Mouse (Mus musculus): Measurements from ENCODE around the gene Tle3. TPM values are rescaled to one million over a fixed set of nuclear protein-coding genes. Genes with fewer than 3 reads are reported as not detected.

Tle3 gene
- total RNA-seq, 2 experiments from 2014 or later, result 16.8 to 16.9 TPM

DNA sequence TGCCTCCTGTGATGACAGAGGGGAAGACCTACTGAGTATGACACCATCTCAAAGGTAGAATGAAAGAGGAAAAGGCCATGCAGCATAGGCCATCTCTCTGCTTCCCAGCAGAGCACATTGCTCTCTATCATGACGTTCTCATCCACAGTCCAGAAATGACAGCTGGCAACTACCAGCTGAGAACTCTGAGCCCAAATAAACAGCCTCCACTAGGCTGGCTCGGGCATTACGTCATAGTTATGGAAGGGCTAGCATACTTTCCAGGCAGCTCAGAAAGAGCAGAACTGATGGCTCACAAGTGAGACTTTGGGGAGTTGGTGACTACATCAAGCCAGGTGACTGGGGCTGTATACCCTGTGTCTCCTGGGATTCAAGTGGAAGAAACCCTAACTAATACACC is 49.5 kb downstream of the Tle3 start:
- intact Hi-C loops (cut with DNase I), result no loop called here
- no peak for DNase-seq

DNA sequence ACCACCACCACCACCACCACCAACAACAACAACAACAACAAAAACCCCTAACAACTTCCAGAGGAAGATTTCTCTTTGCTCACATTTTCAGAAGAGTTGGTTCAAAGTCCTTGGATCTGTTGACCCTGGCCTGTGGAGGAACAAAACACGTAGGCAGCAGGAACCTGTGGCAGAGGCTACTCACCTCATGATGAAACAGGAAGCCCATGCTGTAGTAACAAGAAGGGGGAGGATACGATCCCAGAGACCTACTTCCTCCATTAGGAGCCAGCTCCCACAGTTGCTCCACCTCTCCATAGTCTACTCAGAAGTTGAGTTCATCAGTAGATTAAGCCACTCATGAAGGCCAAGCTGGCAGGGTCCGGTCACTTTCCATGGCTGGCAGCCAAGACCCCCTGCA is 52.1 kb downstream of the Tle3 start:
- DNase-seq, result no peak
- intact Hi-C loops (cut with DNase I), result no loop called here

DNA sequence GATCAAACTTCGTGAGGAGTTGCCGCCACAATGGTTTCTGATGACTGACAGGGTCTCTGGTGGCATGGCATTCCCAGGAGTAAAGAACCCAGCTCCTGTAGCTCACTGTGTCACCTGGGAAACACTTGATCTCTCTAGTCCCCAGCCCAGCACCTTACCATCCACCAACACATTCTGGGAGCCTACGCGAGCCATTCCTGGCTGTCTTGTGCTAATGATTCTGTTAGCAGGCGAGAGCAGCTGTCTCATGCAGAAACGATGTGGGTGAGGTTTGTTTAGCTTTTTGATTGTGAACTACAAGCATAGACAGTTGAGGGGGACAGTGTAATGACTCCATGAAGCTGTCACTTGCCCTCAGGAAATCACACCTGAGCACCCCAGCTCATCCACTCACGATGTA is 54.3 kb downstream of the Tle3 start:
- intact Hi-C loops (cut with DNase I), result no loop called here

DNA sequence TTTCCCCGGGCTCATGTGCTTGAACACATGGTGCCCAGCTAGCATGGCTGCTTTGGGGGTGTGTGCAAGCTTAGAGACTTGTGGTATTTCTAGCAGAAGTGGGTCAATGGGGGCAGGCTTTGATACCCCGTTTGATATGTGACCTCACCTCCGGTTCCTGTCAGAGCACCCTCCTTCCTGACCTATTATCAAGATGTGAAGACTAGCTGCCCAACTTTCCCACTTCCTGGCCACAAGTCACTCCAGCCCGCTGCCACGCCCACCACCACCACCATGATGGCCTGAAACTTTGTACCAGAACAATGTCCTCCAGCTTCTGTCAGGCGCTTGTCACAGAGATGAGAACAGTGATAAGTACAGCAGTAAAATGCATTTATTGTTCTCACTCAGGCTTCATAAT is 54.9 kb downstream of the Tle3 start:
- DNase-seq, result no peak
- intact Hi-C loops (cut with DNase I), result no loop called here

More for the DNA sequence above, 54.3 kb downstream of the Tle3 start:
- DNase-seq, result no peak

GRCm38 (mm10) chr9:61427901-61428300 is 55.7 kb downstream of the Tle3 start:
- intact Hi-C loops (cut with DNase I), result no loop called here
- peak in 1 of 2 experiments; percentile 23 for DNase-seq

- intact Hi-C loops (cut with DNase I), result no loop called here
- no peak for DNase-seq
These were observed 59.7 kb downstream of the Tle3 start for GRCm38 (mm10) chr9:61431830-61432229.

- intact Hi-C loops (cut with DNase I), result no loop called here
- no peak for DNase-seq
These were observed 61.0 kb downstream of the Tle3 start for GRCm38 (mm10) chr9:61433206-61433605.

- no peak for DNase-seq
- intact Hi-C loops (cut with DNase I), result no loop called here
These were observed 61.9 kb downstream of the Tle3 start for GRCm38 (mm10) chr9:61434062-61434461.

GRCm38 (mm10) chr9:61435191-61435989 is 63.2 kb downstream of the Tle3 start:
- intact Hi-C loops (cut with DNase I), result no loop called here
- peak; percentile 43 to 48 for DNase-seq

- intact Hi-C loops (cut with DNase I), result no loop called here
- no peak for DNase-seq
These were observed 63.9 kb downstream of the Tle3 start for GRCm38 (mm10) chr9:61436104-61436503.

DNA sequence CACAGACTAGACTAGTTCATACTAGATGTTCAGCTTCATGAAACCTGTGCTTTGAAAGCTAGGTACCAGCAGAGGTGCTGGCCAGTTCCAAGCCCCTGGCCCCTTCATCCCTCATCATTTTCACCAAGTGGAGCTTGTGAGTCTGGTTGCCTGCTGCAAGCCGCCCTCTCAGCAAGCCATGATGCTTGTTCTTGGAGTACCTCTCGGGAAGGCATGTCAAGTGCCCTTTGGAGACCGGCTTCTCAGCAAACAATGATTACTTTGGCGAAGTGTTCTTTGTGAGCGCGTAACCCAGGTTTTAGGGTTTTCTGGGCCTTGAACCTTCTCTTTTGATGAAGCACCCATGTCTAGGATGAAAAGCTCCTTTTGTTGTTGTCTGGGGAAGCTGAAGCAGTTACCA is 64.6 kb downstream of the Tle3 start:
- DNase-seq, result no peak
- intact Hi-C loops (cut with DNase I), result no loop called here

GRCm38 (mm10) chr9:61439092-61439491 is 66.9 kb downstream of the Tle3 start:
- intact Hi-C loops (cut with DNase I), result no loop called here
- no peak for DNase-seq

- DNase-seq, result no peak
These were observed 67.8 kb downstream of the Tle3 start for GRCm38 (mm10) chr9:61439979-61440378.

DNA sequence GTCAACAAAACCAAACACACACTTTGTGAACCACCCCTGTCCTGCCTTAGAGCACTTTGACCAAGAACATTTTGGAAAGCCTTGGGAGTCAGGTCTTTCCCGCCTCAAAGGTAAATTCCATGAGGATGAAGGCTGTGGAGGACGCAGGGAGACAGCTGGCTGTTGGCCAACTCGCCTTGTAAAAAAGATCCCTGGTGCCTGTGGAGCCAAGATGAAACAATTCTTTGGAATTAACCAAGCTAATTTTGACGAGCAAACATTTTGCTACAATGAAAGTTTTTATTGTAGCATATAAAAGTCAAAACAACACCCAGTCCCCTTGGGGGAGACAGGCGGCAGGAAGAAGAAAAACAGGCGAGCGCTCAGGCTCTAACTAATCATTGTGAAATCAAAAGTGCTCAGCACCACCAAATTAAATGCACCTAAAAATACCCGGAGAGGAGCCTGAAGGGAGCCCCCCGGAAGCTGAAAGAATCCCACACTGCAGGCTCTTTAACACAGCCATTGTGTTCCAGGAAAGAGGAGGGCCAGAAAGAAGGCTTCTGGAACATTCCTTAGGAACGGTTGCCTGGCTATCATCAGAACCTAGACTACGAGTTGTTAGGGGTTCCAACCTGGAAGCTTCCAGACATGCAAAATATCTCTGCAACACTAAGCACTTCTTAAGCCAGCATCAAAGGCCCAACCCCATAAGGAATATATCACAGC is 69.2 kb downstream of the Tle3 start:
- intact Hi-C loops (cut with DNase I), result no loop called here
- DNase-seq, result no peak

More at GRCm38 (mm10) chr9:61439979-61440378, 67.8 kb downstream of the Tle3 start:
- intact Hi-C loops (cut with DNase I), result no loop called here

DNA sequence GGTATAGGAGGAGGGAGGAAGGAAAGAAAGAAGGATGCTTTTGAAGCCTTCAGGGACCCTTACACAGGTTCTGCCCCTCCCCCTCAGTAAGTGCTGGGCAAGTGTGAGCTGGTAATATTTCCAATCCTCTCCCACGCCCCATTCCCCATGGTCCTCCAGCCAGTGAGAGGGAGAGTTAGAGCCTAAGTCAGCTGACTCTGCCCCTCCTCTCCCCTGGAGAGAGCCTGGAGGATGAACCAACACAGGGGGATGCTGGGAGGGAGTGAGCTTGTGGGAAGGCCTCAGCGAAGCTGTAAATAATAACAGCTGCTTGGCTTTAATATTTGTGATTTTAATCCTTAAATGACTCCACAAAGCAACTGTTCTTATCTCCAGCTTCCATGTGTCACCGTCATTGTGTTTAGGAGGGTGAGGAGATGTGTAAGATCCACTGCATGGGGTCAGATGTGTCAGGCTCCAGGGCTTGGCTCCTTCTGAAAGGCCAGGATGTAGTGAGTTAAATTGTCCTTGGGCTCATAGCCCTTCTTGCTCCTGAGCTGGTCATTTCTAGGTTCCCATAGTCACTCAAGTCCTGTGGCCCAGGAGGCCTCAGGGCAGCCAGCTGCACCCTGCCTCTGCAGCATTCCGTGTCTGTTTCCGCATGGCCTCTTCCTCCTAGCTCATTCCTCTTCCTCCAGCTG is 70.9 kb downstream of the Tle3 start:
- DNase-seq, result no peak
- intact Hi-C loops (cut with DNase I), result no loop called here

GRCm38 (mm10) chr9:61445151-61445550 is 73.0 kb downstream of the Tle3 start:
- no peak for DNase-seq
- intact Hi-C loops (cut with DNase I), result no loop called here

DNA sequence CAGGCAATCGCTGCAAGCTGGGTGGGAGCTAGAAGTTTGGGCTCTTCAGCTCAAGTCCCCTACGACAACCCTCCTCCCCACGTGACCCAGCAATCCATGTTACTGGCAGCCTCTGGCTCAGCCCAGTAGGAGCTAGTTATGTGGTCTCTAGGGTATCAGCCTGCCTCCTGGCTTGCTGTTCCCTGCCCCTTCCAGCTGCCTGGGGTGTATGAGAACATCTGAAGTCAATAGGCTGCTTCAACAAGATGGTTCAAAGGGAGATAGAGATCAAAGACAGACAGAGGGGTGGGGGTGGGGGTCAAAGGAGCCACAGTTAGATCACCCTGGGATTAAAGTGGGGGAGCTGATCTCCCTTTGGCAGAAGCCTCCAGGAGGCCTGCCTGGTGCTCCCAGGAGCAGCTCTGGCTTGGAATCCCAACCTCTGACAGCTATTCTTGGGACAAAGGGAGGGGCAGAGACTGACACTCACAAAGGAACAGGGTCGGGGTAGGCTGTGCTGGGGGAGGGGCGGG is 73.6 kb downstream of the Tle3 start:
- DNase-seq, result peak; percentile 32 to 36
- intact Hi-C loops (cut with DNase I), result no loop called here

DNA sequence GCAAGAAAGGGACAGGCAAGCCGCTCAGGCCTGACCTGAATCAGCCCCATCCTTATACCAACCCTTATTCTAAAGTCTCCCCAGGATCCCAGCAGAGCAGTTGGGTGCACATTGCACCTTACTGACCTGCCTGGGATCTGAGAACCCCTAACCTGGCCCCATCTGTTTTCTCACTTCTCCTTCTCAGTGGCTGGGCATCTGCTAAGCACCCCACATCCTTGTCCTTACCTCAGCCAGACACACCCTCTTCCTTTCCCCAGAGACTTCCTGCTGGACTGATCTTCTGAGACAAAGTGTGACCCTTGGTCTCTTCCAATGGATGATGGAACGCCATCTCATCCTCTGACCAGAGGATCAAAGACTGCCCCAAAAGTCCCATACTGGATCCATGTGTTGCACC is 74.8 kb downstream of the Tle3 start:
- no peak for DNase-seq
- intact Hi-C loops (cut with DNase I), result no loop called here

GRCm38 (mm10) chr9:61449363-61449904 is 77.3 kb downstream of the Tle3 start:
- no peak for DNase-seq
- intact Hi-C loops (cut with DNase I), result no loop called here

DNA sequence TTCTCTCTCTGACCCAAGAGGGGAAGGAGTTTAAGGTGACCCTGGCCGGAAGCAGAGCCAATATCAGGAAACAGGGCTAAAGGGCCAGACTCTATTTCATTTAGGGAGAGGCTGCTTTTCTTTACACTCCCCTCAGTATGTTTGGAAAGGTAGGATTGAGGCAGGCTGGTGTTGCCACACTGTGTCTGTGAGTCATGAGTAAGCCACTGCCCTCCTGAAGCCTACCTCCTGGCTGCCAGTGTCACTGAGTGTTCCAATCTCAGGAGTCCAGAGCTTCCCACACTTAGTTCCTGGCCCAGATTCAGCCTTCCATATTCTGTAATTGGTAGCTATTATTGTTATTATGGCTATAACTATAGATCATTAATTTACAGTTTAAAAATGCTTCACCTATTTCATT is 79.9 kb downstream of the Tle3 start:
- intact Hi-C loops (cut with DNase I), result no loop called here
- DNase-seq, result no peak

DNA sequence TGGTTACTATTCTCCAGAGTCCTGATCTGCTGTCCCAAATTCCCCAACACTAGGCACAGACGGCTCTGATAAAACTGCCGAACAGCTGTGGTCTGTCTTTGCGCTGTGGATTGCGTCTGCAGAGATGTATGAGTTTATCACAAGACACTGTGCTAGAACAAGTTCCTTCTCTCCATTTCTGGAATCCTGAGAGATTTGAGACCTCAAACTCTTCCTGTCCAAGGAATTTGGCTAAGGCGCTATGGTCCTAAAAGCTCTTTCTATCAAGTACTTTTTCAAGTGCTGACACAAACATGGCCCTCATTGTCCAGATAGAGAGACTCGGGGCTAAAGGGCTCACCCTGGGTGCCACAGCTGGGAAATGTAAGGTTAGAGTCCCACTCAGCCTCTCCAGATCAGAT is 83.7 kb downstream of the Tle3 start:
- peak; percentile 42 to 43 for DNase-seq
- intact Hi-C loops (cut with DNase I), result no loop called here

Data from heart, postnatal 36 days (tissue).